Mouse (Mus musculus): Measurements from ENCODE around the gene Prkca. TPM values are rescaled to one million over a fixed set of nuclear protein-coding genes. Genes with fewer than 3 reads are reported as not detected.

Gene Prkca
- total and polyA plus RNA-seq, 3 experiments: 15.3 to 30.9 (median 19.9) TPM

DNA sequence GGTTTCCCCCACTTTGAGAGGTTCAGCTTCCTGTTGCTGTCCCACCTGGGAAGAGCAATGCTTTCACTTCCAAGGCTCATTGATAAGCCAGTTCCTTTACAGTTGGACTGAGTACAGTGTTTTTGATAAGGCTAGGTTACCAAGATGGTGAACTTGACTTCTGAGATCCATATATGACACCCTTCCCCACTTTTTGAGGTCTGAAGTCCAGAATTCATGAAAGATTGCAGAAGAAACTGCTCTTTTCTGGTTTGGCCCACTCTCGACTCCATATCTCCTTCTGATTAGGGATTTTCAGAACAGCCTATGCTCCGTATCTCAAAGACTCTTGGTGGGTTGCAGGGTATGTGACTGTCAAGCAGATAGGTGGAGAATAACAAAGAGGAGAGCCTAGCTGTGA is 406.8 kb downstream of the Prkca start:
- Histone ChIP-seq H3K9ac (ENCODE audit: control insufficient read depth, low read depth, low read length, poor library complexity, severe bottlenecking) (no peak overlapping the region), H3K79me2 (ENCODE audit: control insufficient read depth, insufficient read depth, low read length, poor library complexity) (no peaks in the 10 kb centered on the region), H3K36me3 (ENCODE audit: control insufficient read depth in 1 of 2, insufficient read depth in 2 of 2, low read length in 2 of 2) (peaks cover 7 to 18% of the 10 kb centered on the region in 2 experiments), H3K27me3 (ENCODE audit: control insufficient read depth in 1 of 2, insufficient read depth in 2 of 2, low read length in 2 of 2) (no peaks in the 10 kb centered on the region), H3K9me3 (replicated peaks; ENCODE audit: insufficient read depth, low read length) (no peaks in the 10 kb centered on the region), H3K4me3 (ENCODE audit: control insufficient read depth in 1 of 2, insufficient read depth in 1 of 2, low read depth in 2 of 2, low read length in 2 of 2) (no peak overlapping the region), H3K27ac (ENCODE audit: control insufficient read depth, low read depth, low read length) (peak overlapping the region; percentile 81), H3K4me1 (ENCODE audit: control insufficient read depth in 1 of 2, insufficient read depth in 2 of 2, low read length in 2 of 2) (peaks cover 15 to 18% of the 10 kb centered on the region in 2 experiments)
- peak; percentile 85 for DNase-seq (ENCODE audit: low read depth, low spot score)
- TF ChIP-seq RAD21 (IDR thresholded peaks at IDR 0.05; ENCODE audit: low read depth, low read length) (no peak), MXI1 (IDR thresholded peaks at IDR 0.05; ENCODE audit: low read depth, low read length) (peak; percentile 27; the same call in 1 of the 2 replicates), TAL1 (IDR thresholded peaks at IDR 0.05; ENCODE audit: low read length) (no peak), NELFE (IDR thresholded peaks at IDR 0.05; ENCODE audit: low read depth, low read length) (no peak), ZC3H11A (IDR thresholded peaks at IDR 0.05; ENCODE audit: low read depth, low read length) (no peak), SMC3 (IDR thresholded peaks at IDR 0.05; ENCODE audit: low read depth, low read length) (no peak), POLR2A (IDR thresholded peaks at IDR 0.05; ENCODE audit: control insufficient read depth in 1 of 2, insufficient read depth in 1 of 2, low read depth in 1 of 2, low read length in 2 of 2, poor library complexity in 1 of 2) (no peak), MYB (IDR thresholded peaks at IDR 0.05; ENCODE audit: low read depth, low read length) (peak; percentile 80), GATA1 (IDR thresholded peaks at IDR 0.05; ENCODE audit: low read depth, low read length) (peak; percentile 94), ZKSCAN1 (IDR thresholded peaks at IDR 0.05; ENCODE audit: low read depth, low read length) (no peak), POLR2AphosphoS5 (IDR thresholded peaks at IDR 0.05; ENCODE audit: borderline replicate concordance, low read depth, low read length) (no peak), E2F4 (IDR thresholded peaks at IDR 0.05; ENCODE audit: borderline replicate concordance, low read depth, low read length) (no peak), SIN3A (IDR thresholded peaks at IDR 0.05; ENCODE audit: low read length) (peak; percentile 67), GABPA (IDR thresholded peaks at IDR 0.05; ENCODE audit: low read depth, low read length) (no peak), BHLHE40 (IDR thresholded peaks at IDR 0.05; ENCODE audit: borderline replicate concordance, low read depth, low read length) (0 out of 2 replicates have a peak, but pooled peaks have one; percentile 61), ELF1 (IDR thresholded peaks at IDR 0.05; ENCODE audit: low read depth, low read length) (no peak), MEF2A (IDR thresholded peaks at IDR 0.05; ENCODE audit: extremely low read depth, insufficient replicate concordance, low read depth, low read length, poor library complexity, severe bottlenecking) (no peak), EP300 (IDR thresholded peaks at IDR 0.05; ENCODE audit: low read depth in 1 of 2, low read length in 2 of 2) (peak; percentile 93 to 94), POLR2AphosphoS2 (IDR thresholded peaks at IDR 0.05; ENCODE audit: low read length) (peak; percentile 36; the same call in 1 of the 2 replicates), UBTF (IDR thresholded peaks at IDR 0.05; ENCODE audit: borderline replicate concordance, insufficient read depth, low read depth, low read length) (no peak; the same call in 1 of the 2 replicates), MAZ (IDR thresholded peaks at IDR 0.05; ENCODE audit: low read depth, low read length) (peak; percentile 58), NRF1 (IDR thresholded peaks at IDR 0.05; ENCODE audit: insufficient read depth, low read depth, low read length, poor library complexity, severe bottlenecking) (no peak), MAX (IDR thresholded peaks at IDR 0.05; ENCODE audit: low read length) (0 out of 2 replicates have a peak, but pooled peaks have one; percentile 37), JUND (IDR thresholded peaks at IDR 0.05; ENCODE audit: low read depth, low read length) (no peak), CHD1 (IDR thresholded peaks at IDR 0.05; ENCODE audit: low read depth, low read length) (no peak), CTCF (IDR thresholded peaks at IDR 0.05 in 2 of 3, conservative IDR thresholded peaks at IDR 0.05 in 1 of 3; ENCODE audit: control insufficient read depth in 1 of 3, insufficient read depth in 1 of 3, low read depth in 2 of 3, low read length in 3 of 3, poor library complexity in 1 of 3, severe bottlenecking in 1 of 3) (no peak), HCFC1 (IDR thresholded peaks at IDR 0.05; ENCODE audit: low read depth, low read length) (no peak), MAFK (IDR thresholded peaks at IDR 0.05; ENCODE audit: borderline replicate concordance, low read depth, low read length) (peak; percentile 29; the same call in 1 of the 2 replicates), USF1 (IDR thresholded peaks at IDR 0.05; ENCODE audit: low read depth, low read length) (no peak), TCF12 (IDR thresholded peaks at IDR 0.05; ENCODE audit: low read depth, low read length) (peak; percentile 90), CHD2 (IDR thresholded peaks at IDR 0.05; ENCODE audit: low read length) (no peak; the same call in 1 of the 2 replicates), RCOR1 (IDR thresholded peaks at IDR 0.05; ENCODE audit: low read depth, low read length) (peak; percentile 91), TBP (IDR thresholded peaks at IDR 0.05; ENCODE audit: low read depth, low read length) (no peak), USF2 (IDR thresholded peaks at IDR 0.05; ENCODE audit: borderline replicate concordance in 1 of 2, insufficient read depth in 1 of 2, low read depth in 1 of 2, low read length in 2 of 2) (no peak), ETS1 (IDR thresholded peaks at IDR 0.05; ENCODE audit: low read depth, low read length) (peak; percentile 84), ZNF384 (IDR thresholded peaks at IDR 0.05; ENCODE audit: low read depth, low read length) (no peak), ZMIZ1 (IDR thresholded peaks at IDR 0.05; ENCODE audit: low read depth, low read length) (no peak), KAT2A (conservative IDR thresholded peaks at IDR 0.05; ENCODE audit: low read depth, low read length) (peak; percentile 9; the same call in 1 of the 2 replicates)

All from MEL (cell line).